Mouse (Mus musculus) layer of hippocampus, adult 8-10 months (tissue): ENCODE results near the gene Pdia3. TPM values are rescaled to one million over a fixed set of nuclear protein-coding genes. Genes with fewer than 3 reads are reported as not detected.
"Not testable (repeated sequence)": the region's sequence is repeated elsewhere in the genome, so short reads cannot be mapped to it uniquely, and the experiment has no call there.

Source experiments
- DNase-seq, 2 experiments: peaks; one replicate each; pipeline ENCODE4 v3.0.0; 2022; ENCODE audit warnings: low spot score in 2 of 2
- total RNA-seq, 4 experiments: library from RNA; stranded (reverse); gene quantifications; 2 replicates each; pipeline ENCODE4 v1.2.4; 2022

Gene Pdia3
- total RNA-seq, 4 experiments from 2014 or later: 168 to 236 (median 196) TPM

DNA sequence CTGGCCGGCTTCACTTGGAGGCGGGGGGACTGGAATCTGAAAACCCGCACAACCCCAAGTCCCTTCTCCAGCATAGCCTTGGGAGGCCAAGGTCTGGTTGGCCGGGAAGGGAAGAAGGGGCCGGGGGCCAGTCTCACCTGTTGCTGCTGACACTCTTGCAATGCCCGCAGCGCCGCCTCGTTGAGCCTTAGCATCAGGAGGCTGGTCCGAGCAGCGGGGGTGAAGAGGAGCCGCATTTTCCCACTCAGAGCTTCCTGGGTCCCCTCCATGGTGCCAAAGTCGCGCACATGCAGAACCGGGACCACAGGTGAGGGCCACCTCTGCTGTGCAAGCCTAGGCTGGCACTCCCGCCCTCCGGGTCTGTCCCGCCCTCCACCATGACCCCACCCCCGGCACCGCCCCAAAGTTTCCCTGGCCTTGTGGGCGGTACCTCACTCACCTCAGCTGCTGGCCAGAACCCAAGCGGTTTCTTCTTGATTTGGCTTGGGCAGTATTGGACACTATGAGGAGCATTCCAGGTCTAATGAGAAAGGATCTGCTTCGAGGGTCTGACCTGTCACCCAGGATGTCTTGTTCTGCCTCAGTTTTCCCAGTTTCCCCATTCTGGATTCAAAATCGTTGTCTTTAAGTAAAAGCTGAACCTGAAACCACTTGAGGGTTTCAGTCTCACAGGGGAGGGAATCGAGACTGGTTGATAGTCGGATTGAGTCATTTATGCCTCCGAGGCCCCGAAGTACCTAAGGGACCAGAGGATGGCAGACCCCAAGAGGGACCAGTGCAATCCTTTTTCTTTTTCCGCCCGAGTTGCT, 28.9 kb downstream of the Pdia3 start:
- DNase-seq: no peak

GRCm38 (mm10) chr2:121443068-121443349, 29.4 kb downstream of the Pdia3 start:
- DNase-seq: no peak

GRCm38 (mm10) chr2:121444178-121444577, 30.6 kb downstream of the Pdia3 start, which contains the start of gene Ell3:
Gene Ell3 (minus strand): TSS chr2:121444278.
- DNase-seq: no peak

GRCm38 (mm10) chr2:121445117-121445516, 31.5 kb downstream of the Pdia3 start:
- no peak for DNase-seq

- DNase-seq: no peak
These were observed 32.9 kb downstream of the Pdia3 start for GRCm38 (mm10) chr2:121446506-121446905.

- no peak for DNase-seq
These were observed 33.4 kb downstream of the Pdia3 start for GRCm38 (mm10) chr2:121447006-121447405.

GRCm38 (mm10) chr2:121448136-121448535, 34.6 kb downstream of the Pdia3 start:
- no peak for DNase-seq

DNA sequence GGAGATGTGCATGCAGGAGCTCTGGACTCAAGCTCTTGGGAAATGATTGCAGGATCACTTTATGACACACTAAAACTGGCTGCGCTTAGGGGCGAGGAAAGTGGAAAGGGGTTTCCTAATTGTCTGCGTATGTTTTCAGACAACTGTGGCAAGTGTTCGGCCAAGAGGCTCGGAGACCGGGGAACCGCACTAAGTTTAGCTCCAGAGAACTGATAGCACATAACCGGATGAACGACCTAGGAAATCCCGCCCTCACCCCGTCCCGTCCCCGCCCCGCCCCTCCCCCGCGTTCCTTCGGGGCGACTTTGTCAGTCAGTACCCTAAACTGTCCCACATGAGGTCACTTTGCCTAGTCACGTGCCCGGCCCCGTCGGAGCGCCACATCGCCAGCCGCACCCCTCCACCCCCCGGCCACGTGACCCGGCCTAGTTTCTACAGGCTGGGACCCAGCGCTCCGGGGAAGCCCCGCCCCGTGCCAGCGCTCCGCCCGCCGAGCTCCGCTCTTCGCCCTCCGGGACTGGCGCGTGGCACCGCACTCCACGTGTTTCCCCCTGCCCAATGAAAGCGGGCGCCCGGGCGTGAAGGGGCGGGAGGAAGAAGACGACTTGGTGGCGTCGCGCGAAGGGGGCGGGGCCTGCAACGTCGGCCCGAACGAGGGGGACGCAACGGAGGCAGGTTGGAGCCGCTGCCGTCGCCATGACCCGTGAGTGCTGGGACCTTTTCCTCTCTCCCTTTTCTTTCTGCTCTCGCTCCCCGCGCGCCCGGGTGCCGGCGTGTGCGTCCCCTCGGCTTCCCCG, 35.4 kb downstream of the Pdia3 start, which contains the start of gene Serf2:
Serf2 (plus strand) TSS at position 457 of the 797 bp plus-strand sequence.
- DNase-seq: peak; percentile 98 to 99

DNA sequence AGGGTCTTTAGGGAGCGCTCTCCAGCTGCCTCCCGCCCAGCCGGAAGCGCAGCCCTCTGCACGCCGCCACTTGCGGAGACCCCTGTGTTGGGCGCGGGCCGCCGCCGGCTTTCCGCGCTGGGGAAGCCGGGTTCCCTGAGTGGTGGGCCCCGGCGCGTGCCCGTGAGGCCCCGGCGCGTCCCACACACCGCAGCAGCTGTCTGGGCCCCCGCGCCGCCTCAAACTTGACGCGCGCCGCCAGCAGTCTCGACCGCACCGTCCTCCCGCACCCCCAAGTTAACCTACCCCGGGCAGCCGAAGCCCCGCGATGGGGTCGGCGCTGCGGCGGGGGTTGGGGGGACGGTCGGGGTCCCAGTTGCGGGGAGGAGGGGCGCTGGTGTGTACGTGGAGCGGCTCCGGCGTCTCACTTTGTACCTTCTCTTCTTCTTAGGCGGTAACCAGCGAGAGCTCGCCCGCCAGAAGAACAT, 36.0 kb downstream of the Pdia3 start:
- no peak for DNase-seq

GRCm38 (mm10) chr2:121450093-121450492, 36.5 kb downstream of the Pdia3 start:
- no peak for DNase-seq

GRCm38 (mm10) chr2:121452361-121452760, 38.8 kb downstream of the Pdia3 start:
- no peak for DNase-seq

- no peak for DNase-seq
These were observed 39.4 kb downstream of the Pdia3 start, which contains the start of gene Hypk for GRCm38 (mm10) chr2:121452990-121453389. Gene Hypk (plus strand): TSS chr2:121453290.

DNA sequence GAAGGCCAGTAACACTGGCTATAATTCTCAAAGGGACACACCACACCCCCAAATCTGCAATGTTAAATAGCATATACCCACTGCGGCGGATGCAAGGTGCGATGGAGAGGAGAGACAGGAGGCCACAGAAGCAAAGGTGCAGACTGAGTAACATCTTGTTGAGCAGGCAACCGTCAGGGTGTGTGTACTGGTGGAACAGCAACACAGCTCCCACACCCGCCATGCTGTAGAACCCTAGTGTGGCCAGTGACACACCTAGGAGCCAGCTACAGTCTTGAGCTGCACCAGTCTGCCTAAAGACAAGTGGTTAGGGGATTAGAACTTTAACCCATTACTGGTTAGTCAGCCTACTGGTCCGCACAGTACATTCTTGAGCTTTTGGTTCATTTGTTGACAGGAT, 40.3 kb downstream of the Pdia3 start:
- DNase-seq: no peak

DNA sequence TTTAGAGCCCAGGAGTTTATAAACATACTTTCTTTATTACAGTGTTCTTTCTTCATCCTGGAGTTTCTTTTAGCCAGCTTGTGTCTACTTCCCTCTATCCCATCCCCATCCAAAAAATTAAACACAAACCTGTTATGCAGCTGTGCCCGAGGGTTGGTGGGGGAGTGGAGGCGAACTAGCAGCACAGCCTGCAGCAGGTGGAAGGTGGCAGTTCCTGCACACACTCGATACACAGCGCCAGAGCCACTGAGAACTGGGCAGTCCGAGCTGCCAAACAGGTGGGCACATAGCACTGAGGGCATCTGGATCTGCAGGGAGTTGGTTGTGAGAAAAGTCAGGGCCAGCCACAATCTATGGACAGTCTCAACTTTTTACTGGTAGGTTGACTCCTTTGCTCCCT, 42.0 kb downstream of the Pdia3 start:
- DNase-seq: no peak

DNA sequence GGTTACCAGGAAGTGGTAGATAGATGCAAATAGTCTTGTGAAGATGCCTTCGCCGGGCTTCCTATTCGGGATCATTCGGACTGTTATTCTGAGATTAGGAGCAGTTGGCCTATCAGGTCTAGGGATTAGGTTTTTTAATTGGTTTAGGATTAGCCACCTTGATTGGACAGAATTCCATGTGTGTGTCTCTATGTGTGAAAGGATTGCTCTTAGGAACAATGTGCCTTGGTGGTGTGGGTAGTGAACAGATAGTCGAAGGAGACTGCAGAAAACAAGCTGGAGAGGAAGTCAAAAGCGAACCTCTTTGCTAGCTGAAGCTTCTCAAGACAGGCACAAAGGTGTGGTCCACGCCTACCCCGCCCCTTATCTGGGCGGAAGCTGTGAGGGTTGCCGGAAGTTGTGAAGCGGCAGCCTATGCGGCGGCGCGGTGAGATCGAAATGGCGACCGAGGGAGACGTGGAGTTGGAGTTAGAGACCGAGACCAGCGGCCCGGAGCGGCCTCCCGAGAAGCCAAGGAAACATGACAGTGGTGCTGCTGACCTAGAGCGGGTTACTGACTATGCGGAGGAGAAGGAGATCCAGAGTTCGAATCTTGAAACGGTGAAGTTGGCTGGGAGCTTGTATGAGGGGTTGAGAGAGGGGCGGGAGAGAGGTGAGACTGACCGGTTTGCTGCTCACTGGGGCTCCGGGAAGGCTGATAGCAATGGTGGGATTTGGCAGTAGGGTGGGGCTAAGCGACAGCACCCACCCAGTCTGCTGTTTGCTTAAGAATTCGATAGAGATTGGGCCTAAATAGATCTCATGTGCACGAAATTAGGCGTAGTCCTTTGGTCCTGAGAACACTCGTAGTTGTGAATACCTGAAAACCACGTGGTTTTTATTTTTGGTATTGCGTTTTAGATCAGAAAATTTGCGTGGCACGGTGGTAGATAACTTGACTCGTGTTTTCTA, 43.4 kb downstream of the Pdia3 start, which contains the start of gene Serinc4:
Serinc4 (minus strand) TSS at position 90 of the 951 bp plus-strand sequence.
- peak; percentile 57 to 78 for DNase-seq

GRCm38 (mm10) chr2:121460071-121460470, 46.5 kb downstream of the Pdia3 start:
- no peak for DNase-seq

DNA sequence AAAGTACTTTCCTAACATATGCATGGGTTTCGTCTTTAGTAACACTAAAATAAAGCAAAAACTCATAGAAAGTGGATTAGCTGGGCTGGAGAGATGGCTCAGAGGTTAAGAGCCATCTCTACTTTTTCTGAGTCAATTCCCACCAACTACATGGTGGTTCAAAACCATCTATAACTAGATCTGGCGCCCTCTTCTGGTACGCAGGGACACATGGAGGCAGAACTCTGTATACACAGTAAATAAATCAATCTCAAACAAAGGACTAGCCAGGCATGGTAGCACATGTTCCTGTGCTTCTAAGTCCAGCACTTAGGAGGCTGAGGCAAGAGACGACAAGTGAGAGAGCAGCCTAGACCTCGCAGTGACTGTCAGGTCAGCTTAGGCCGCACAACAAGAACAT, 55.4 kb downstream of the Pdia3 start:
- not testable (repeated sequence) for DNase-seq

DNA sequence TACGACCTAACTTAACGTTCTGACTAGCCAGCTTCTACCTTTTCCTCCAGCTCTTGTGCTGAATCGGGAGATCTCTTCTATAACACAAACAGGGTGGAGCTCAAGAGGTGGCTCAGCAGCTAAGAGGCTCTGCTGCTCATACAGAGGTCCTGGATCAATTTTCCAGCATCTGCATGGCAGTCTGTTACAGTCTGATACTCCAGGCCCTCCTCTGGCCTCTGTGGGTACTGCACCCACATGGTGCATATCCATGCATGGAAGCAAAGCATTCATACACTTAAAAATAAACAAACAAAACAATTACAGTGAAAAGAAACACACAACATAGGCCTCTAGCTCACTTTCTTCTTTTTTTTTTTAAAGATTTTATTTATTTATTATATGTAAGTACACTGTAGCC, 59.2 kb downstream of the Pdia3 start:
- not testable (repeated sequence) for DNase-seq

DNA sequence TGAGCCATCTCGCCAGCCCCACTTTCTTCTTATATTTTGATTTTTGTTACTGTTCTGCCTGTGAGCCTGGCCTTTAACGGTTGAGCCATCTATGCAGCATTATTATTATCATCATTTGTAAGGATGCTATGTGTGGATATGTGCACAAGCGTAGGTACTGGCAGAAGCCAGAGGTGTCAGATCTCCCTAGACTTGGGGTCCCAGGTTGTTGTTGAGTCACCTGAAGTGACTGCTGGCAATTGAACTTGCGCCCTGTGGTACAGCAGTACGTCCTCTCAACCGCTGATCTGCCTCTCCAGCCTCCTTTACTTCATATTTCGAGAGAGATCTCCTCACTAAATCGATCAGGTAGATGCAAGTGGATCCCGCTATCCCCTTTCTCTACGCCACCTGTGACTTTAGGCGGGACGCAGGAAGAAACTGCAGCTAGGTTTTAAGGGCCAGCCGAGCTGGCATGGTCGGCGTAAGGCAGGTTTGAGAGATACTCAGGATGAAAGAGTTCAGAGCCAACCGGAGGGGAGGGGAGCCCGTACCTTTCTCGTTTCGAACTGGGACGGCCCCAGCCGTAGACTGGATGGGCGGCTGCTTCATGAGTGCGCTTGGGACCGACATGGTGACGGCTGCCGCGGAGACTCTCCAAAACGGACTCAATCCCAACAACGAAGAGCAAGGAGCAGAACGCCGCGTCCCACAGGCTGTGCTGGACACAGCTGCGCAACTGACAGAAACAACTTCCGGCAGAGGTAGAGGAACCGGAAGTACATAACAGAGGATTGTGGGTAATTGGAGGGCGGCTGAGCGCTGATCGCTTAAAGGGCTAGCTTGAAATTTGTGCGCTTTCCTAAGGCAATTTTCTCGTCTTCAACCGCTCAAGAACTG, 60.0 kb downstream of the Pdia3 start, which contains the start of gene Mfap1b:
Mfap1b (minus strand) TSS at position 767 of the 879 bp plus-strand sequence.
- DNase-seq: peak; percentile 77 to 82

GRCm38 (mm10) chr2:121474180-121474535, 60.6 kb downstream of the Pdia3 start:
- no peak for DNase-seq
